Mouse (Mus musculus) intestine, embryonic 14.5 days (tissue): ENCODE measurements at regions not wholly inside any gene's neighbourhood (a gene's known extent, or its start where the extent isn't known, plus 50 kb on each side); places are given as distances from the start of the nearest gene placed in this dataset.
"Not testable (repeated sequence)": the region's sequence is repeated elsewhere in the genome, so short reads cannot be mapped to it uniquely, and the experiment has no call there.

Source experiments
- ATAC-seq: fragments of 200-750 bp; cut with Nextera tagmentation; replicated peaks from 2 replicates; pipeline ENCODE4 v1.8.0; 2017; ENCODE audit warnings: low read depth, moderate number of reproducible peaks, moderate TSS enrichment, moderate library complexity; ENCODE audit not compliant: low FRiP score, low TSS enrichment
- DNase-seq: peaks from one replicate; pipeline ENCODE4 v3.0.0-alpha.2; 2018; ENCODE audit warnings: low spot score
- H3K27ac ChIP-seq: fragments of 300-500 bp; sonication (generic); 2 replicates; pipeline ENCODE4 v1.5.1; 2014; ENCODE audit warnings: low read depth, mild to moderate bottlenecking, control low read depth
- H3K27me3 ChIP-seq: fragments of 300-500 bp; sonication (generic); replicated peaks from 2 replicates; pipeline ENCODE4 v1.6.1; 2014; ENCODE audit warnings: low read length, control low read depth; ENCODE audit not compliant: control insufficient read depth, insufficient read depth
- H3K36me3 ChIP-seq: fragments of 300-500 bp; sonication (generic); 2 replicates; pipeline ENCODE4 v1.6.1; 2014; ENCODE audit warnings: low read length, control low read depth; ENCODE audit not compliant: control insufficient read depth, insufficient read depth
- H3K4me1 ChIP-seq: fragments of 300-500 bp; sonication (generic); replicated peaks from 2 replicates; pipeline ENCODE4 v1.6.1; 2014; ENCODE audit warnings: low read length, control low read depth, mixed read lengths; ENCODE audit not compliant: control insufficient read depth, insufficient read depth
- H3K4me2 ChIP-seq: fragments of 300-500 bp; sonication (generic); 2 replicates; pipeline ENCODE4 v1.6.1; 2014; ENCODE audit warnings: low read length
- H3K4me3 ChIP-seq: fragments of 300-500 bp; sonication (generic); 2 replicates; pipeline ENCODE4 v1.5.1; 2014; ENCODE audit warnings: low read depth, low read length, control low read depth, mixed read lengths
- H3K9ac ChIP-seq: fragments of 300-500 bp; sonication (generic); 2 replicates; pipeline ENCODE4 v1.6.1; 2014; ENCODE audit warnings: mild to moderate bottlenecking, low read length
- H3K9me3 ChIP-seq: fragments of 300-500 bp; sonication (generic); 2 replicates; pipeline ENCODE4 v1.6.1; 2016; ENCODE audit warnings: low read length, control low read depth; ENCODE audit not compliant: control insufficient read depth
- WGBS: fragments of 180-500 bp; shearing (Covaris S2); extraction: QIAGEN DNeasy Blood & Tissue Kit; methylation state at CpG from one replicate; pipeline ENCODE4 v1.1.7; 2014; 5-methylcytosine and 5-hydroxymethylcytosine counted together

DNA sequence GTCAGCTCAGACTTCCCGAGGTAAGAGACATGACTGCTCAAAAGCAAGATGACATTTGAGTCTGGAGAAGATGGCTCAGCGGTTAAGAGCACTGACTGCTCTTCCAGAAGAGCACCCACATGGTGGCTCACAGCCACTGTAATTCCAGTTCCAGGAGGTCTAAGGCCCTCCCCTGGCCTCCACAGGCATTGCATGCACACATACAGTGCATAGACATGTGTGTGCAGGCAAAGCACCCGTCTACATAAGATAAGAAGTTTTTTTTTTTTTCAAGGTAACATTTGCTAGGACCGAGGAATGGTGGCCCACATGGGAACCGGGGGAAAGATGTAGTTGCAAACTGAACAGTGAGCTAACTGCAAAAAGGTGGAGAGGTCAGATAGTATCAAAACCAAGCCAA is 139.3 kb downstream of the Katnal1 start:
- no peak for ATAC-seq
- Histone ChIP-seq H3K36me3 (no peaks in the 10 kb centered on the region), H3K9me3 (no peaks in the 10 kb centered on the region), H3K27me3 (no peaks in the 10 kb centered on the region), H3K4me3 (no peak overlapping the region), H3K4me1 (peaks cover 3% of the 10 kb centered on the region; the same call in 1 of the 2 replicates), H3K27ac (no peak overlapping the region), H3K4me2 (no peak overlapping the region), H3K9ac (no peak overlapping the region)
- 74% methylated on average over 5 of the region's 5 CpGs for WGBS
- DNase-seq: no peak

DNA sequence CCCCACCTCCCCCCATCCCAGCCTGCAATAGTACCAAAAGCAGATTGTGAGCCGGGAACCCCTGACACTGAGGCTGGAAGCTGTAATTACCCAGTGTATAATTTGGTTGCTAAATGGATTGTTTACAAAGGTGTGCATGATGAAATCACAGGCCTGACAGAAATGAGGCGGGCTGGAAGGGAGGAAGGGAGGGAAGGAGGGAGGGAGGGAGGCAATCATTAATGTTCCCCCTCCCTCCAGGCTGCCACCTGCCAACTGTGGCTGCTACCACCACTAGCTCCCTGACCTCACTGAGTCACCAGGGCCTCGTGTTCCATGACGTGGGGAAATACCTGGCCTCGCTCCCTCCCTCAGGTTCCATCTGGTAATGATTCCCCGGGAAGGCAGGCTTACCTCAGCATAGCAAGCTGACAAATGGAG is 140.0 kb downstream of the Katnal1 start:
- DNase-seq (no peak), ATAC-seq (no peak; the same call in 1 of the 2 replicates)
- H3K4me3 ChIP-seq: no peak overlapping the region
- H3K4me1 ChIP-seq: peaks cover 3% of the 10 kb centered on the region; the same call in 1 of the 2 replicates
- no peaks in the 10 kb centered on the region for H3K9me3 ChIP-seq
- no peak overlapping the region for H3K4me2 ChIP-seq
- no peaks in the 10 kb centered on the region for H3K36me3 ChIP-seq
- no peaks in the 10 kb centered on the region for H3K27me3 ChIP-seq
- no peak overlapping the region for H3K27ac ChIP-seq
- 26% methylated on average over 6 of the region's 6 CpGs for WGBS
- H3K9ac ChIP-seq: no peak overlapping the region

DNA sequence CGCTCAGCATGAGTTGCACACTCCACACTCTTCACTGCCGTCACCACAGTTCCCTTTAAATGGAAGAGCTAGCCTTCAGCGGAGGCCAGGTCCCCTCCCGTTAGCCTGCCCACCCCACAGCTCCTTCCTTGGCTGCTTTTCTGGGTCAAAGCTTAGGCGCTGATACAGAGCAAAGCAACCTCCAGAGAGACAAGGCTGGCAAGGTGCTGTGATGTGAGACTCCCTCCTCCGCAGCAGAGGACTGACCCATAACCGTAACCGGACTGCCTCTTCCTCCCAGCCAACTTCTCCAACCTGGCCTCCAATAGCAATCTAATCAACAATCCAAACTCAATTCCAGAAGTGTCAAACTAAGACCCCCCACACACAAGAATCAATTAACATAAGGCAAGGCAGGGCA is 140.4 kb downstream of the Katnal1 start:
- DNase-seq: no peak
- no peak overlapping the region for H3K27ac ChIP-seq

DNA sequence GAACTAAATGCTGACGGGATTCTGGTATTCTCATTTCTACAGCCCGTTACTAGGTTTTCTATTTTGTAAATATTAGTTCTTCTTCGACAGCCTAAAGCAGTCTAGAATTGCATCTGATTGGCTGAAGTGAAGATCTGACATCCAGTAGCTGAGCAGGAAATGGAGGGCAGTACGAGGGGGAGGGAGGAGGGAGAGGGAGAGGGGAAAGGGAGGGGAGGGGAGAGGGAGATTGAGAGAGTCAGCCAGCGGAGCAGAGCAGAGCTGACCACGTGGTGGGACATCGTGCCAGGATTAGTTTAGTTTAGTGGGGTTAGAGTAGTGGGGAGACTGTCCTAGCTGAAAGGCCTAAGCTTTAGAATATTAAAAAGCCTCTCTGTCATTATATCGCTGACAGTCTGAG is 141.8 kb downstream of the Katnal1 start:
- WGBS: 16% methylated on average over 8 of the region's 8 CpGs
- Histone ChIP-seq H3K4me1 (peaks cover under 1% of the 10 kb centered on the region; the same call in 1 of the 2 replicates), H3K27ac (peak overlapping the region; percentile 59; the same call in 1 of the 2 replicates), H3K36me3 (no peaks in the 10 kb centered on the region), H3K4me2 (peak overlapping the region; percentile 2; the same call in 1 of the 2 replicates), H3K9me3 (no peaks in the 10 kb centered on the region), H3K27me3 (no peaks in the 10 kb centered on the region), H3K4me3 (no peak overlapping the region), H3K9ac (no peak overlapping the region)
- DNase-seq (no peak), ATAC-seq (peak; percentile 66)

More for the DNA sequence above, 140.4 kb downstream of the Katnal1 start:
- no peak for ATAC-seq
- Histone ChIP-seq H3K9me3 (no peaks in the 10 kb centered on the region), H3K4me1 (peaks cover 3% of the 10 kb centered on the region; the same call in 1 of the 2 replicates), H3K4me2 (no peak overlapping the region), H3K27me3 (no peaks in the 10 kb centered on the region), H3K36me3 (no peaks in the 10 kb centered on the region), H3K4me3 (no peak overlapping the region), H3K9ac (no peak overlapping the region)
- 89% methylated on average over 8 of the region's 8 CpGs for WGBS

DNA sequence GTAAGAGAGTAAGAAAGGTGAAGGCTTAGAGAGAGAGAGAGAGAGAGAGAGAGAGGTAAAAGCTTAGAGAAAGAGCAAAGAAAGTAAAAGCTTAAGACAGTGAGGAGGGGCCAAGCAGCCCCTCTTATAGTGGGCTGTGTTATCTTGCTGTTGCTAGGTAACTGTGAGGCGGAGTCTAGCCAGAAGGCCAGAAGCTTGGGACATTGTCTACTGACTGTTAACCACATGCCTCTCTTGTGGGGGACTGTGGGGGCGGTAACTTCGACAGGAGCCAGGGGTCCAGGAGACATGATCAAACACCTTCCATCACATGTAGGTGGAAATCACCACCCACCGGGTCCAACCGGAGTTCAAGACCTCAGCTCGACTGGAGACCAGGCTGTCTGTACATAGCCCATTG is 148.0 kb downstream of the Katnal1 start:
- not testable (repeated sequence) for H3K4me2 ChIP-seq, H3K27me3 ChIP-seq, H3K4me3 ChIP-seq, H3K4me1 ChIP-seq, H3K9ac ChIP-seq, H3K36me3 ChIP-seq, H3K27ac ChIP-seq, ATAC-seq, H3K9me3 ChIP-seq, DNase-seq
- 50% methylated on average over 6 of the region's 6 CpGs for WGBS

DNA sequence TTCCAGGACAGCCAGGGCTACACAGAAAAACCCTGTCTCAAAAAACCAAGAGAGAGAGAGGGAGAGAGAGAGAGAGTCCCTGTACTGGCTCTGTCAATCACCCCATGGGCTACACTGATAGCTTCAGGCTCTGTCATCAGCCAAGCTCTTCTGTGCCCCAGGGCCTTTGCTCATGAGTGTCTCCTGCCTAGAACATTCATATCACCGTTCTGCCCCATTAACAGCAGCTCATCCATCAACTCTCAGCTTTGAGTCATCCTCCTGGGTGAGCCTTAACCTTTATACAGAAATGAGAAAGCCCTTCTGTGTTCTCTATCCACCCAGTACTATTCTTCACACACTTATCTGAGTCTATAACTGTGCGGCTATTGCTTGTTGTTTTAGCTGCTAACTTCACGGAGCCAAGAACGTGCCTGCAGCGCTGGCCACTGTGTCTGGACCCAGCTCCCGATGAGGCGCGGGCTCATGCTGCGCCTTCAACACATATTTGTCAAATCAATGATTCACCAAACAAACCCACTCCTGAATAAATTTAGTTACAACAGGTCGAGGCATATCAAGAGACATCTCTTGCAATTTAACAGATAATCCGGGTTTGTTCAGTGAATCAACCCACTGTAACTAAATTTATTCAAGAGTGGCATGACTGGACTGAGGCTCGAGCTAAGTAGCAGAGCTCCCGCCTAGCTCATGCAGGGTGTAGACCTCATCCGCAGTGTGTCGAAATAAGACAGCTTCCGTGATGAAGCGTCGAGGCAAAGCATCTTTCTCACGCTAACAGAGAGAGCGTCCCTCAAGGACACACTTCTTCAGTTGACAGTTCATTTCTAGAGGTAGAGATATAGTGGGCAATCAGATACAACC is 152.1 kb downstream of the Katnal1 start:
- Histone ChIP-seq H3K27me3 (no peaks in the 10 kb centered on the region), H3K9ac (no peak overlapping the region), H3K4me1 (no peaks in the 10 kb centered on the region), H3K36me3 (no peaks in the 10 kb centered on the region), H3K4me3 (no peak overlapping the region), H3K4me2 (no peak overlapping the region), H3K9me3 (no peaks in the 10 kb centered on the region), H3K27ac (no peak overlapping the region)
- WGBS: 78% methylated on average over 20 of the region's 20 CpGs
- no peak for DNase-seq
- no peak for ATAC-seq

DNA sequence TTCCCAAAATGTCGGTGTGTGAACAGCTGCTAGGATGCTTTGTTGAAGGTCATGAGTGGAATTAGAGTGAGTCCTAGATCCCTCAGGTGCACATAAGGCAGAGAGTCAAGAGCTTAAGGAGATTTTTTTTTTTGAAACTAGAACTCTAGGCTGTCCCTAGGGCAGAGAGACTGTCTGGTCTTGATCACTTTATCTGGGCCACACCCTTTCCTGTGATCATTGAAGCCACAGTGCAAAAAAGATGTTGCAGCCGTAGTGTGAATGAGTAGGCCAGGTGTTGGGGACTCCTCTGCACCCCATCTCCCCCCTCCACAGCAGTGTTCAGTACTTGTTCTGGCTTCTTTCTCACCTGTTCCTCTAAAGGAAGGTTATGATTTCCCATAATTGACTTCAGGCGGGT is 153.9 kb downstream of the Katnal1 start:
- Histone ChIP-seq H3K4me3 (no peak overlapping the region), H3K9me3 (no peaks in the 10 kb centered on the region), H3K27me3 (no peaks in the 10 kb centered on the region), H3K27ac (no peak overlapping the region), H3K4me2 (no peak overlapping the region), H3K36me3 (no peaks in the 10 kb centered on the region), H3K4me1 (0 out of 2 replicates have a peak, but pooled peaks cover 3% of the 10 kb centered on the region), H3K9ac (no peak overlapping the region)
- ATAC-seq (no peak), DNase-seq (no peak)
- WGBS: 76% methylated on average over 3 of the region's 3 CpGs

DNA sequence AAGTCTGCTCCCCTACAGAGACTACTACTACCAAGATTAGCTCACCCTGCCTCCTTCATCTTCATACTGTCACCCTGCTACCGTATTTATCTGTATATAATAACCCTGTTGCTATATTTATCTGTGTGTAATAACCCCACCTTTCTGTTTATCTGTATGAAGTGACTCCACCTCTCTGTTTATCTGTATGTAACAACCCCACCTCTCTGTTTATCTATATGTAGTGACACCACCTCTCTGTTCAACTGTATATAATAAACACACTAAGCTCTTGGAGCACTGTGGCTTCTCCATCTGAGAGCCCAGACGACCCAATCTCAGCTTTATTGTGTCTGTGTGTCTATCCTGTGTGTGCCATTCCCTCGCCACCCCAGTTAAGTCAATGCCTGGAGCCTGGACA is 154.7 kb downstream of the Katnal1 start:
- Histone ChIP-seq H3K4me1 (0 out of 2 replicates have a peak, but pooled peaks cover 3% of the 10 kb centered on the region), H3K9me3 (peaks cover 4% of the 10 kb centered on the region; the same call in 1 of the 2 replicates), H3K4me2 (no peak overlapping the region), H3K9ac (no peak overlapping the region), H3K27me3 (no peaks in the 10 kb centered on the region), H3K27ac (no peak overlapping the region), H3K4me3 (no peak overlapping the region), H3K36me3 (no peaks in the 10 kb centered on the region)
- WGBS: 46% methylated on average over 3 of the region's 3 CpGs
- ATAC-seq: no peak
- no peak for DNase-seq

DNA sequence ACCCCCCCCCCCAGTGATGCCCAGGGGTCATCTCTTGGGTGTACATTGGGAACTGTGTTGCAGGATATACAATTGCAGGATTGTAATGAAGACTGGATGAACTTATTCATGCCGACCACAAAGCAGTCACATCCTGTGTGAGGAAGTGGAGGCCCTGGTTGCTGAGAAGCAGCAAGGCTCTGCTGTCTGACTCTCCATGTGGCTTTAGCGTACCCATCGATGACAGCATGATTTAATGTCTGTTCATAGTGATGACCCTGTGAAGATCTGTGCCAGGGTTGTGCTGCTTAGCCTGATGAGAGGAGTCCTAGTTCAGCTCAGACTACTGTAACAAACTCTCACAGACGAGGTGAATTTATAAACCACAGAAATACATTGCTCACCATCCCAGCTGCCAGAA is 159.7 kb downstream of the Katnal1 start:
- Histone ChIP-seq H3K27ac (no peak overlapping the region), H3K36me3 (no peaks in the 10 kb centered on the region), H3K4me3 (no peak overlapping the region), H3K4me2 (no peak overlapping the region), H3K4me1 (0 out of 2 replicates have a peak, but pooled peaks cover 3% of the 10 kb centered on the region), H3K9me3 (peaks cover 4% of the 10 kb centered on the region; the same call in 1 of the 2 replicates), H3K27me3 (no peaks in the 10 kb centered on the region), H3K9ac (no peak overlapping the region)
- ATAC-seq (no peak), DNase-seq (no peak)
- 70% methylated on average over 4 of the region's 4 CpGs for WGBS
